Mouse (Mus musculus) MEL (cell line): ENCODE results near the gene Hs6st1. TPM values are rescaled to one million over a fixed set of nuclear protein-coding genes. Genes with fewer than 3 reads are reported as not detected.

Experiments
- DNase-seq: peaks from one replicate; pipeline ENCODE4 v3.0.0; 2011; ENCODE audit warnings: low read depth, low spot score
- H3K27ac ChIP-seq: 2 replicates; pipeline ENCODE4 v1.5.1; 2012; ENCODE audit warnings: low read depth, mild to moderate bottlenecking, control low read depth, low read length, moderate library complexity; ENCODE audit not compliant: control insufficient read depth
- H3K27me3 ChIP-seq, 2 experiments: fragments of 150-350 bp in 1 of 2; sonication (generic) in 1 of 2; 2 replicates each; pipeline ENCODE4 v1.6.1; 2012; ENCODE audit warnings: low read length in 2 of 2, mild to moderate bottlenecking in 2 of 2, improper control_type of control experiment in 1 of 2, moderate library complexity in 1 of 2; ENCODE audit not compliant: insufficient read depth in 2 of 2, control insufficient read depth in 1 of 2
- H3K36me3 ChIP-seq, 2 experiments: 2 replicates each; pipeline ENCODE4 v1.6.1; 2012 to 2014; ENCODE audit warnings: low read length in 2 of 2, improper control_type of control experiment in 1 of 2, inconsistent platforms in 1 of 2, mild to moderate bottlenecking in 1 of 2; ENCODE audit not compliant: insufficient read depth in 2 of 2, control insufficient read depth in 1 of 2
- H3K4me1 ChIP-seq, 2 experiments: fragments of 150-350 bp in 1 of 2; sonication (generic) in 1 of 2; 2 replicates each; pipeline ENCODE4 v1.6.1; 2012; ENCODE audit warnings: low read length in 2 of 2, improper control_type of control experiment in 1 of 2, mild to moderate bottlenecking in 1 of 2; ENCODE audit not compliant: insufficient read depth in 2 of 2, control insufficient read depth in 1 of 2
- H3K4me3 ChIP-seq, 2 experiments: fragments of 150-350 bp in 1 of 2; sonication (generic) in 1 of 2; 2 replicates each; pipeline ENCODE4 v1.5.1; 2012; ENCODE audit warnings: low read depth in 2 of 2, low read length in 2 of 2, mild to moderate bottlenecking in 2 of 2, moderate library complexity in 2 of 2, control low read depth in 1 of 2, improper control_type of control experiment in 1 of 2; ENCODE audit not compliant: control insufficient read depth in 1 of 2, insufficient read depth in 1 of 2
- H3K79me2 ChIP-seq: 2 replicates; pipeline ENCODE4 v1.6.1; 2012; ENCODE audit warnings: mild to moderate bottlenecking, low read length, moderate library complexity; ENCODE audit not compliant: control insufficient read depth, poor library complexity, insufficient read depth
- H3K9ac ChIP-seq: 2 replicates; pipeline ENCODE4 v1.6.1; 2012; ENCODE audit warnings: low read depth, mild to moderate bottlenecking, control low read depth, low read length, moderate library complexity; ENCODE audit not compliant: control insufficient read depth, poor library complexity, severe bottlenecking
- H3K9me3 ChIP-seq: fragments of 150-350 bp; sonication (generic); replicated peaks from 2 replicates; pipeline ENCODE4 v1.6.1; 2012; ENCODE audit warnings: mild to moderate bottlenecking, low read length, improper control_type of control experiment, moderate library complexity; ENCODE audit not compliant: insufficient read depth
- BHLHE40 ChIP-seq: IDR thresholded peaks from 2 replicates; pipeline ENCODE4 v1.6.1; 2012; ENCODE audit warnings: low read depth, mild to moderate bottlenecking, inconsistent platforms, low read length, improper control_type of control experiment, borderline replicate concordance
- CHD1 ChIP-seq: IDR thresholded peaks from 2 replicates; pipeline ENCODE4 v1.6.1; 2012; ENCODE audit warnings: low read depth, mild to moderate bottlenecking, inconsistent platforms, low read length, improper control_type of control experiment
- CHD2 ChIP-seq: IDR thresholded peaks from 2 replicates; pipeline ENCODE4 v1.6.1; 2011; ENCODE audit warnings: low read length, improper control_type of control experiment
- CTCF ChIP-seq, 3 experiments: IDR thresholded peaks in 2 of 3; conservative IDR thresholded peaks in 1 of 3; 2 replicates each; pipeline ENCODE4 v1.5.1; 2011 to 2012; ENCODE audit warnings: low read length in 3 of 3, low read depth in 2 of 3, mild to moderate bottlenecking in 2 of 3, improper control_type of control experiment in 1 of 3, inconsistent platforms in 1 of 3, mixed read lengths in 1 of 3, moderate library complexity in 1 of 3; ENCODE audit not compliant: control insufficient read depth in 1 of 3, insufficient read depth in 1 of 3, poor library complexity in 1 of 3, severe bottlenecking in 1 of 3
- E2F4 ChIP-seq: IDR thresholded peaks from 2 replicates; pipeline ENCODE4 v1.6.1; 2011; ENCODE audit warnings: low read depth, low read length, improper control_type of control experiment, borderline replicate concordance
- ELF1 ChIP-seq: IDR thresholded peaks from 2 replicates; pipeline ENCODE4 v1.6.1; 2014; ENCODE audit warnings: low read depth, mild to moderate bottlenecking, inconsistent platforms, low read length, improper control_type of control experiment, moderate library complexity
- EP300 ChIP-seq, 2 experiments: IDR thresholded peaks; 2 replicates each; pipeline ENCODE4 v1.6.1; 2011; ENCODE audit warnings: improper control_type of control experiment in 2 of 2, low read length in 2 of 2, low read depth in 1 of 2, mild to moderate bottlenecking in 1 of 2
- GATA1 ChIP-seq: IDR thresholded peaks from 2 replicates; pipeline ENCODE4 v1.6.1; 2011; ENCODE audit warnings: low read depth, low read length, improper control_type of control experiment
- HCFC1 ChIP-seq: IDR thresholded peaks from 2 replicates; pipeline ENCODE4 v1.6.1; 2012; ENCODE audit warnings: low read depth, mild to moderate bottlenecking, inconsistent platforms, low read length, improper control_type of control experiment, moderate library complexity
- MAFK ChIP-seq: IDR thresholded peaks from 2 replicates; pipeline ENCODE4 v1.6.1; 2011; ENCODE audit warnings: low read depth, mild to moderate bottlenecking, low read length, improper control_type of control experiment, borderline replicate concordance
- MAZ ChIP-seq: IDR thresholded peaks from 2 replicates; pipeline ENCODE4 v1.6.1; 2012; ENCODE audit warnings: low read depth, mild to moderate bottlenecking, inconsistent platforms, low read length, improper control_type of control experiment
- MYC ChIP-seq: IDR thresholded peaks from 2 replicates; pipeline ENCODE4 v1.6.1; 2011; ENCODE audit warnings: low read depth, mild to moderate bottlenecking, low read length, improper control_type of control experiment, moderate library complexity
- NRF1 ChIP-seq: IDR thresholded peaks from 2 replicates; pipeline ENCODE4 v1.6.1; 2014; ENCODE audit warnings: low read depth, mild to moderate bottlenecking, inconsistent platforms, low read length, improper control_type of control experiment, moderate library complexity; ENCODE audit not compliant: poor library complexity, insufficient read depth, severe bottlenecking
- POLR2A ChIP-seq, 2 experiments: IDR thresholded peaks; 2 replicates each; pipeline ENCODE4 v1.6.1; 2011 to 2012; ENCODE audit warnings: low read length in 2 of 2, mild to moderate bottlenecking in 2 of 2, control low read depth in 1 of 2, improper control_type of control experiment in 1 of 2, low read depth in 1 of 2, moderate library complexity in 1 of 2; ENCODE audit not compliant: control insufficient read depth in 1 of 2, insufficient read depth in 1 of 2, poor library complexity in 1 of 2
- POLR2AphosphoS2 ChIP-seq: IDR thresholded peaks from 2 replicates; pipeline ENCODE4 v1.6.1; 2011; ENCODE audit warnings: low read length, improper control_type of control experiment
- POLR2AphosphoS5 ChIP-seq: IDR thresholded peaks from 2 replicates; pipeline ENCODE4 v1.6.1; 2012; ENCODE audit warnings: low read depth, borderline replicate concordance, mild to moderate bottlenecking, inconsistent platforms, low read length, moderate library complexity, mixed read lengths
- RAD21 ChIP-seq: IDR thresholded peaks from 2 replicates; pipeline ENCODE4 v1.6.1; 2011; ENCODE audit warnings: mild to moderate bottlenecking, low read depth, low read length, improper control_type of control experiment
- RCOR1 ChIP-seq: IDR thresholded peaks from 2 replicates; pipeline ENCODE4 v1.6.1; 2012; ENCODE audit warnings: low read depth, mild to moderate bottlenecking, inconsistent platforms, low read length, improper control_type of control experiment
- SMC3 ChIP-seq: IDR thresholded peaks from 2 replicates; pipeline ENCODE4 v1.6.1; 2011; ENCODE audit warnings: low read depth, low read length, improper control_type of control experiment
- TAL1 ChIP-seq: IDR thresholded peaks from 2 replicates; pipeline ENCODE4 v1.6.1; 2012; ENCODE audit warnings: mild to moderate bottlenecking, inconsistent platforms, low read length, moderate library complexity, mixed read lengths
- TBP ChIP-seq: IDR thresholded peaks from 2 replicates; pipeline ENCODE4 v1.8.0; 2011; ENCODE audit warnings: low read depth, low read length, improper control_type of control experiment
- TCF12 ChIP-seq: IDR thresholded peaks from 2 replicates; pipeline ENCODE4 v1.6.1; 2014; ENCODE audit warnings: low read depth, mild to moderate bottlenecking, inconsistent platforms, low read length, improper control_type of control experiment, moderate library complexity
- USF1 ChIP-seq: IDR thresholded peaks from 2 replicates; pipeline ENCODE4 v1.6.1; 2014; ENCODE audit warnings: low read depth, mild to moderate bottlenecking, inconsistent platforms, low read length, improper control_type of control experiment, moderate library complexity
- ZC3H11A ChIP-seq: IDR thresholded peaks from 2 replicates; pipeline ENCODE4 v1.6.1; 2012; ENCODE audit warnings: low read depth, mild to moderate bottlenecking, inconsistent platforms, low read length, improper control_type of control experiment
- ZKSCAN1 ChIP-seq: IDR thresholded peaks from 2 replicates; pipeline ENCODE4 v1.6.1; 2012; ENCODE audit warnings: low read depth, mild to moderate bottlenecking, inconsistent platforms, low read length, improper control_type of control experiment, moderate library complexity
- ZMIZ1 ChIP-seq: IDR thresholded peaks from 2 replicates; pipeline ENCODE4 v1.6.1; 2012; ENCODE audit warnings: low read depth, mild to moderate bottlenecking, inconsistent platforms, low read length, improper control_type of control experiment, moderate library complexity
- polyA plus RNA-seq, 2 experiments: library from polyadenylated mRNA; stranded (reverse) in 1 of 2; unstranded in 1 of 2; fragments of >175 nt in 1 of 2; fragments of >200 nt in 1 of 2; gene quantifications; 2 replicates each; pipeline versions ENCODE4 v1.2.1 to v1.2.4; 2012; ENCODE audit warnings: low replicate concordance in 2 of 2, low read depth in 1 of 2; ENCODE audit not compliant: insufficient read length in 2 of 2, insufficient read depth in 1 of 2, missing spikeins in 1 of 2
- total RNA-seq: library from RNA; depleted of rRNA; stranded (reverse); fragments of 300-350 nt; gene quantifications from 2 replicates; pipeline ENCODE4 v1.2.3, GENCODE M21; 2012

Hs6st1 gene
- total and polyA plus RNA-seq, 3 experiments, result 33.0 to 52.0 (median 45.7) TPM

GRCm38 (mm10) chr1:36082184-36082583 lies 14.0 kb downstream of the Hs6st1 start:
- no peaks in the 10 kb centered on the region for H3K9me3 ChIP-seq
- no peak overlapping the region for H3K4me3 ChIP-seq
- DNase-seq, result no peak
- no peaks in the 10 kb centered on the region for H3K27me3 ChIP-seq
- peaks cover 45% of the 10 kb centered on the region for H3K79me2 ChIP-seq
- no peak overlapping the region for H3K27ac ChIP-seq
- TF ChIP-seq MAFK, result no peak
- no peak for TF ChIP-seq POLR2A (IDR thresholded peaks at IDR 0.05; ENCODE audit: control insufficient read depth in 1 of 2, insufficient read depth in 1 of 2, low read depth in 1 of 2, low read length in 2 of 2, poor library complexity in 1 of 2)
- no peak for TF ChIP-seq BHLHE40
- no peak for TF ChIP-seq ZMIZ1
- TF ChIP-seq TBP, result no peak
- no peak for TF ChIP-seq TAL1
- no peak for TF ChIP-seq SMC3
- no peak for TF ChIP-seq EP300 (IDR thresholded peaks at IDR 0.05; ENCODE audit: low read depth in 1 of 2, low read length in 2 of 2)
- TF ChIP-seq E2F4, result no peak
- no peak for TF ChIP-seq HCFC1
- no peak for TF ChIP-seq POLR2AphosphoS5
- no peak for TF ChIP-seq CHD2
- TF ChIP-seq CTCF (IDR thresholded peaks at IDR 0.05 in 2 of 3, conservative IDR thresholded peaks at IDR 0.05 in 1 of 3; ENCODE audit: control insufficient read depth in 1 of 3, insufficient read depth in 1 of 3, low read depth in 2 of 3, low read length in 3 of 3, poor library complexity in 1 of 3, severe bottlenecking in 1 of 3), result no peak
- TF ChIP-seq GATA1, result no peak
- no peaks in the 10 kb centered on the region for H3K4me1 ChIP-seq
- no peak overlapping the region for H3K9ac ChIP-seq
- H3K36me3 ChIP-seq, result peaks cover 0 to 13% of the 10 kb centered on the region in 2 experiments; a peak in 3 of 4 replicates

GRCm38 (mm10) chr1:36083554-36083953 lies 15.4 kb downstream of the Hs6st1 start:
- Histone ChIP-seq H3K9me3 (no peaks in the 10 kb centered on the region), H3K4me1 (0 out of 4 replicates have a peak, but pooled peaks cover 0 to 2% of the 10 kb centered on the region in 2 experiments), H3K79me2 (peaks cover 48% of the 10 kb centered on the region), H3K27me3 (no peaks in the 10 kb centered on the region), H3K9ac (no peak overlapping the region), H3K27ac (no peak overlapping the region)
- DNase-seq, result no peak
- no peak for TF ChIP-seq ELF1
- TF ChIP-seq POLR2AphosphoS5, result no peak
- TF ChIP-seq BHLHE40, result no peak
- no peak for TF ChIP-seq CHD2
- no peak for TF ChIP-seq EP300 (IDR thresholded peaks at IDR 0.05; ENCODE audit: low read depth in 1 of 2, low read length in 2 of 2)
- no peak for TF ChIP-seq RAD21
- no peak for TF ChIP-seq USF1
- no peak for TF ChIP-seq NRF1
- no peak for TF ChIP-seq MAZ
- no peak for TF ChIP-seq GATA1
- TF ChIP-seq ZKSCAN1, result no peak
- TF ChIP-seq HCFC1, result no peak
- TF ChIP-seq ZC3H11A, result no peak
- no peak for TF ChIP-seq CTCF (IDR thresholded peaks at IDR 0.05 in 2 of 3, conservative IDR thresholded peaks at IDR 0.05 in 1 of 3; ENCODE audit: control insufficient read depth in 1 of 3, insufficient read depth in 1 of 3, low read depth in 2 of 3, low read length in 3 of 3, poor library complexity in 1 of 3, severe bottlenecking in 1 of 3)
- TF ChIP-seq POLR2AphosphoS2, result no peak
- TF ChIP-seq TCF12, result no peak
- TF ChIP-seq RCOR1, result no peak
- TF ChIP-seq MYC, result no peak
- TF ChIP-seq CHD1, result no peak
- TF ChIP-seq, all 39 proteins: peak for 0
- Histone ChIP-seq H3K4me3 (no peak overlapping the region), H3K36me3 (peaks cover 2 to 13% of the 10 kb centered on the region in 2 experiments; a peak in 3 of 4 replicates)
